8 mouse cellular contexts compared by ENCODE assay signal in genomic region chr11:107130221-107130788, GRCm38 (mm10). TPM values are rescaled to one million over a fixed set of nuclear protein-coding genes. Genes with fewer than 3 reads are reported as not detected.
DNase-seq lines count a peak whose midpoint lies in the region; ATAC-seq and TF ChIP-seq lines count a peak whose summit lies in the region.

No protein-coding gene starts in this region.

- ATAC-seq in midbrain, postnatal 0 days (ENCODE audit: low FRiP score) = no peak

- H3K4me3 ChIP-seq in brown adipose tissue, adult 24 weeks (ENCODE audit: insufficient read depth, low read depth, low read length) = peak overlapping the region; percentile 99
- peak overlapping the region; percentile 90 for H3K4me3 ChIP-seq in midbrain, postnatal 0 days (ENCODE audit: low read depth, low read length)

- no peaks in the 10 kb centered on the region for H3K36me3 ChIP-seq in midbrain, postnatal 0 days (ENCODE audit: insufficient read depth, low read length)

- H3K9me3 ChIP-seq in midbrain, postnatal 0 days (ENCODE audit: low read length) = no peaks in the 10 kb centered on the region

- no peaks in the 10 kb centered on the region for H3K4me1 ChIP-seq in brown adipose tissue, adult 24 weeks (ENCODE audit: control insufficient read depth, insufficient read depth, insufficient read length, low read length)
- H3K4me1 ChIP-seq in midbrain, postnatal 0 days (ENCODE audit: insufficient read depth, low read length) = peaks cover 8% of the 10 kb centered on the region

- WGBS in midbrain, postnatal 0 days = under 1% methylated on average over 18 of the region's 18 CpGs

- no peaks in the 10 kb centered on the region for H3K27me3 ChIP-seq in midbrain, postnatal 0 days (ENCODE audit: insufficient read depth, low read length)

- DNase-seq in kidney, adult 9 months = peak; percentile 22
- DNase-seq in kidney, postnatal 36 days = no peak
- DNase-seq in induced T-regulatory cell, adult 2 months (ENCODE audit: low read depth) = peak; percentile 61
- DNase-seq in midbrain, postnatal 0 days (ENCODE audit: low spot score) = no peak
- no peak for DNase-seq in cerebellum, adult 9-11 months
- no peak for DNase-seq in adrenal gland, adult 18-20 months (ENCODE audit: low spot score in 2 of 2)
- DNase-seq in right cerebral cortex, adult 18-20 months = no peak

- H3K9ac ChIP-seq in midbrain, postnatal 0 days (replicated peaks; ENCODE audit: low read length, poor library complexity, severe bottlenecking) = peak overlapping the region; percentile 99; the same call in 1 of the 2 replicates

- H3K27ac ChIP-seq in brown adipose tissue, adult 24 weeks (replicated peaks; ENCODE audit: low read depth, low read length) = no peak overlapping the region
- H3K27ac ChIP-seq in midbrain, postnatal 0 days (ENCODE audit: low read depth, low read length) = peak overlapping the region; percentile 39; the same call in 1 of the 2 replicates

- TF ChIP-seq CTCF in midbrain, postnatal 0 days (IDR thresholded peaks at IDR 0.05) = no peak

- peak overlapping the region; percentile 77 for H3K4me2 ChIP-seq in midbrain, postnatal 0 days (ENCODE audit: low read depth, low read length, poor library complexity, severe bottlenecking)

RNA-seq across cellular contexts. Expression of gene Bptf, which starts 1.6 kb away (rescaled TPM):
- 11.2 and 12.0 TPM in 2 replicates for polyA plus RNA-seq in brown adipose tissue, adult 24 weeks (2012; ENCODE audit: insufficient read depth, insufficient read length, missing spikeins)
- total RNA-seq in midbrain, postnatal 0 days (2014; rRNA removed) = 41.5 and 56.4 TPM in 2 replicates
- 14.8 and 20.4 TPM in 2 replicates for polyA plus RNA-seq in midbrain, postnatal 0 days (2015; fragmentation: Nextera tagmentation; extraction: Ambion mirVana)
- 10 to 100 TPM; 34.2 to 37.6 TPM for total RNA-seq in adrenal gland, adult 18-20 months (2021)

RNA-seq across cellular contexts. Expression of gene Nol11, which starts 58.9 kb away (rescaled TPM):
- polyA plus RNA-seq in brown adipose tissue, adult 24 weeks (2012; ENCODE audit: insufficient read depth, insufficient read length, missing spikeins) = 10.9 and 14.4 TPM in 2 replicates
- total RNA-seq in midbrain, postnatal 0 days (2014; rRNA removed) = 35.6 and 40.9 TPM in 2 replicates
- polyA plus RNA-seq in midbrain, postnatal 0 days (2015; fragmentation: Nextera tagmentation; extraction: Ambion mirVana) = 35.4 and 36.9 TPM in 2 replicates
- total RNA-seq in adrenal gland, adult 18-20 months (2021) = 10 to 100 TPM; 22.0 to 22.3 TPM

Comparison
In these comparisons a context has a peak if more than half of its experiments do, and no peak if none do; other contexts are left out.
1. DNase-seq: peak in kidney, adult 9 months (single experiment) and induced T-regulatory cell, adult 2 months (single experiment); none in kidney, postnatal 36 days (0 of 2), midbrain, postnatal 0 days (single experiment), cerebellum, adult 9-11 months (single experiment), adrenal gland, adult 18-20 months (0 of 2) and right cerebral cortex, adult 18-20 months (single experiment).